Mouse (Mus musculus) lung, adult 2 months (tissue): ENCODE data around the gene Blvra.

Source experiments
- CTCF ChIP-seq: fragments of 200-500 bp; IDR thresholded peaks from 2 replicates; pipeline ENCODE4 v1.5.1; 2011; ENCODE audit warnings: mild to moderate bottlenecking, low read length, control low read depth; ENCODE audit not compliant: insufficient read depth
- POLR2A ChIP-seq: fragments of 200-500 bp; IDR thresholded peaks from 2 replicates; pipeline ENCODE4 v1.6.1; 2011; ENCODE audit warnings: low read depth, mild to moderate bottlenecking, control low read depth, low read length, borderline replicate concordance; ENCODE audit errors: extremely low read depth

GRCm38 (mm10) chr2:127037299-127037698 lies 33.2 kb upstream of the Blvra start:
- TF ChIP-seq POLR2A (no peak), CTCF (no peak)
